Mouse (Mus musculus) olfactory bulb, adult 2 months (tissue): ENCODE measurements at regions not wholly inside any gene's neighbourhood (a gene's known extent, or its start where the extent isn't known, plus 50 kb on each side); places are given as distances from the start of the nearest gene placed in this dataset.

ENCODE experiments used
- CTCF ChIP-seq: fragments of 200-500 bp; IDR thresholded peaks from 2 replicates; pipeline ENCODE4 v1.5.1; 2012; ENCODE audit warnings: low read depth, mild to moderate bottlenecking, low read length, moderate library complexity; ENCODE audit not compliant: insufficient read depth
- POLR2A ChIP-seq: fragments of 200-500 bp; IDR thresholded peaks from 2 replicates; pipeline ENCODE4 v1.6.1; 2012; ENCODE audit warnings: mild to moderate bottlenecking, low read depth, low read length, moderate library complexity; ENCODE audit not compliant: insufficient read depth

DNA sequence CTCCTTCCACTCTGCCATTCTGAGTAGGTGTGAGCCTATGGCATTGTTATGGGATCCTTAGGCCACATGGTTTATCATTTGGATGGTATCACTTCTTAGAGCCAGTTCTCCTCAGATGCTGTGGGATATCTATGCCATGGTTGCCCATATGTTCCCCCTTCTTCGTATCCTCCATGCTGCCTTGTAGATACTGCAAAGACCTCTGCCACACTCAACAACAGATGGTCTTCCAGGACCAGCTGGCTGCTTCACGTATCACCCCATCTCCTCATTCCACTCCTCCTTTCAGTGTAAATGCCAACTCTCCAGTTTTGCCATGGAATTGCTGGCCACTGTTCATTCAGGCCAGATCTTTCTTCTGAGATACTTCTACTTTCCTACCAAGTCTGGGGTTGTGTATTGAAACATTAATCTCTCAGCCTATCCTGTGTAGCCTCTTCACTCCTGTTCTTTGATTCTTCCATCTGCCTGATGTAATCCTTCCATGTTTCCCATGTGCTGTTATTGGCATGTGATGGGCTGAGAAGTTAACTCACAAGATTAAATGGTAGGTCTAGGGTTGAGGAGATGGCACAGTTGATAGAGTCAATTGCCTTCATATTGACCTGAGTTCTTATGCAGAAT lies 368.7 kb upstream of the Klhl29 start:
- no peak for TF ChIP-seq CTCF
- TF ChIP-seq POLR2A, result no peak
